Mouse (Mus musculus): Measurements from ENCODE around the gene Zfp639.
A peak's percentile ranks its signal among the peaks of the same experiment; 100 is the strongest.

Gene Zfp639

DNA sequence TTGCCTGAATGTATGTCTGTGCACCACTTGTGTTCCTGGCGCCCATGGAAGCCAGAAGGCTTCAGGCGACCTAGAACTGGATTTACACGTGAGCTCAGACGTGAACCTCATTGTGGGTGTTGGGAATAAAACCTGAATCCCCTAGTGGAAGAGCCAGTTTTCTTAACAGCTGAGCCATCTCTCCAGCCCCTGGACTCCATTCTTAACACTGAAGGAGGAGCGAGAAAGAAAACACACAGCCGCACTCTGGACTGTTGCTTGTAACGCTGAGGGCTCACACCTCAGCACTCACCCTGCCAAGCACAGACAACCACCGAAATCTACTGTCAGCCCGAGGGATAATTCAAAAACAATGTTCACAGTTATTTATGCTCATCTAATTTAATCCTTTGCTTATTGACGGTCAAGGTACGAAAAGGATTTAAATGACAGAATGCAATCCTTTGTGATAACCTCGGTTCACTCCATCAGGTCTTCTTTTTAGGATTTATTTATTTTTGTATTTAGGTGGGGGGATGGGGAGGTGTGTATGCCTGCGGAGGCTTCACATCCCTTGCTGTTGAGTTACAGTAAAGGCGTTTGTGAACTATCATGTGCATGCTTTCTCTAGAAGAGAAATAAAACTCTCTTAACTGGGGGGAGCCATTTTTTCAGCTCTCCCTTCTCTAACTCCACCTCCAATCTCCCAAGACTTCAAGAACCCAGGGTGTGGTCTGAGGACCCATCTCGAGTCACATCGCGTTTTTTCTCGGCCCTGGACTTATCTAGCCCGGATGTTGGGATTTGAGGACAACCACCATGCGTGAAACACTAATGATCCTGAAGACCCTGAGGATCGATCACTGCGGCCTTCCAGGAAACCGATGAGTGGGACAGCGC, at the start of gene Zfp639:
Zfp639 (plus strand) TSS at position 764 of the 879 bp plus-strand sequence.
- peak in 1 of 2 experiments; percentile 20 for DNase-seq

DNA sequence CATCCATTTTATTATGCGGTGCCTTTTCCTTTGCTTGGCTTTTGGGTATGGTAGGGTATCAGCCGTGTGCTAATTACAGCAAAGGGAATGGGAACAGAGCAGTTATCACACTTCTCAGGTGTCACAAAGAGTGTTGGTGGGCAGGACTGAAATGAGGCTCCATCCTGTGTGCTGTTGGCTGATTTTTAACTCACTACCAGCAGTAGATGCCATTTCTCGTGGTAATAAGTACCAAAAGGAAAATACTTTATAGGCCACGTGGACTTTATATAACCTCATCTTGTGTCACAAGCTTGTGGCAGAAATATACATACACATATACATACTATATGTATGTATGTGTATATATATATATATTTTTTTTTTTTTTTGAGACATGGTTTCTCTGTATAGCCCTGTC, 42.7 kb upstream of the Zfp639 start:
- DNase-seq: no peak

DNA sequence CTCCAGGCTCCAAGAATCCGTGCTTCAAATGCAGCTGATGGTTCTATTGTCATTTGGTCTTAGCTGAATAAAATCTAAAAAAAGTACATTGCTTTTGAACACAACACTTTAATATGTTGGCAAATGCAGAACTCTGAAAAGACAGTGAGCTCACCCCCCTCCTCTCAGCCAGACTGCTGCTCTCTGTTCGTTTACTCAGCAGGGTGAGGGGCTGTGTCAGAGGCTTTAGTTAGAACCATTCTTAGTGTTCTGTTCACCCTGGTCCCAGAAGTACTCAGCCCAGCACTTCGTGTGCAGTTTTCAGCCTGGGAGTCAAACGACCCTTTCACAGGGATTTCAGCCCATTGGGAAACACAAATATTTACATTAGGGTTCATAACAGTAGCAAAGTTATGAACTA, 41.6 kb upstream of the Zfp639 start:
- no peak for DNase-seq

DNA sequence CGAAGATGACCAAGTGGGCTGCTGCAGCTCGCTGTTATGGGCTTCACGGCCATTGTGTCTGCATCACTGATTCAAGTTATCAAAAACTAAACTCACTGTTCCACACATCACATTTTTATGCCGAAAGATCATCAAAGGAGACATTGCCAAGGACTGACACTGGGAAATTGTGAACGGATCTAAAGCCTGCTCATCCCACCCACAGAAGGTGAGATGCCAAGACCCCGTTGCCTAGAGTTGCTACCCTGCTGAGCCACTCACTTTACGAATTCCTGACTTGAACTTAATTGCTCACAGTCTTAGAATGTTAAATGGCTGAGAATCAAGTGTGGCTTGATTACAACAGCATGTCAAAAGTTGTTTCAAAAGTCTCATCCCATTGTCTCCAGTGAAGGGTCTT, 39.6 kb upstream of the Zfp639 start:
- DNase-seq: no peak

DNA sequence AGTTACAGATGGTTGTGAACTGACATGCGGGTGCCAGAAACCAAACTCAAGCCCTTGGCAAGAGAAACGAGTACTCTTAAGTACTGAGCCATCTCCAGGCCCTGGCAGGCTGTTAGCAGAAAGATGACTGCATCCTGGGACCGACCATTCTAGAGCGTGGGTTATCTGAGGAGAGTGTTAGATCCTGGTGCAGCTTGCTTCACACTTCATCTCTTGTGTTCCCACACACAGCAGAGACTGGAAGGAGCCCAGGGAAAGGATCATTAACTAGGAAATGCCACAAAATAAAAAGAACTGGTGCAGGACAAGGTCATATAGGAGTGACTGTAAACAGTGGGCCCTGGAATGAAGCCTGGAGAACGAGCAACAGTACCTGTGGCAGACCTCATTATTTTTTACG, 39.0 kb upstream of the Zfp639 start:
- DNase-seq: peak in 1 of 2 experiments; percentile 34

DNA sequence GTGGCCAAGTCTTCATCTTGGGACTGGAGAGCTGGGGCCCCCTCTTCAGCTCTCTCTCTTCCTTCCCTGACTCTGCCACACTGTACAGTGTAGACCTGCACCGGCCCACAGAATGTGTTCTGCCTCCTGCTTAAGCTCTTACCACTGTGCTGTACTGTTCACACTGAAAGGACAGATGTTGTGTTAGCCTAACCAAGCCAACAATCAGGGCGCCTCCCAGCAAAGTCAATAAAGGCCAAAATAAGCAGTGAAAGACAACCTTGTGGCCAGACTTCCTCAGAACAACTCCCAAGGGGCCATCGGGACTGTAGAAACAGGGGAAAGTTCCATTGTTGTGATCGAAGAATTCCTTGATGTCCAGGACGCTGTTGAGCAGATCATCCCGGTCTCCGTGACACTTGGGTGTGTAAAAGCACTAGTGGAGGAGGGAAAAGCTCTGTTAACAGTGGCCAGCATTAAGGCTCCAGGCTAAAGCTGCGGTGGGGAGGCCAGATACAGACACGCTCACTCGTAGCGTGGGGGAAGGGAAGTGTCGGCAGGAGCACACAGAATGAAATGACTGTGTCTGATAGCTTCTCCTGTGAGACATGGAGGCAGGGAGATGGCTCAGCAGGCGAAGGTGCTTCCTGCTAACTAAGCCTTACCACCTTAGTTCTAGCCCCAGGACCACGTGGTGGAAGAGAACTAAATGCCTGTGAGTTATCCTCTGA, 37.7 kb upstream of the Zfp639 start:
- DNase-seq: peak; percentile 32 to 51

DNA sequence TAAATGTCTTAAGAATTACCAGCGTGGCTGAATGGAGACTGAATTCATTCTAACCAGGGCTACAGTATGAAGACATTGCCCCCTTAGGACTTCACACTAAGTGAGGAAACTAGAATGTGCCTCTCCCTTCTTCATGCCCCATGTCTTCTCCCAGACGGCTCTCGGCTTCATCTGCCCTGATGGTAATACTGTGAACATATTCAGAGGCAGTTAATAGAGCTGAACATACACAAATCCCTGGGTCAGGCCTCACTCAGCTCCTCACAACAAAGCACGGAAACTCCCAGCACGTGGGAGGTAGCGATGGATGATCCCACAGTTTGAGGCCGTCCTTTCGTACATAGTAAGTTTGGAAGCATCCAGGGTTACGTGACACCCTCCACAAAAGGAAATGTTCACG, 36.9 kb upstream of the Zfp639 start:
- peak in 1 of 2 experiments; percentile 43 for DNase-seq

DNA sequence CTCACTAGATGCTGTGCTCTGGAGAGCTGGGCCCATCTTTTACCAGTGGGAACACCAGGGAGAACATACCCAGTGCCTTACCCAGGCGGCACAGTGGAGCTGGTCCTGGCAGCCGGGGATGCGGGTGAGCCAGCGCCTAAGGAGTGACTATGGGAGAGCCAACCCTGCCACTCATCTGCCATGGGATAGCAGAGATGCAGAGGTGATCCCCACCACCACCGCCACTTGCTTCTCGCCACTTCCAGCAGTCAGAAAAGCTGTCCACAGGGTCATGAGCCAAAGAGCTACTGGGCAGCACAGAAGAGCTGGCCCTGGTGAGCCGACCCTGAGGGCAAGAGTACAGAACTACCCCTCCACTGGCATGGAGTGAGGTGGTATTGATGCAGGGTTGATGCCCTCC, 30.1 kb upstream of the Zfp639 start:
- DNase-seq: no peak

DNA sequence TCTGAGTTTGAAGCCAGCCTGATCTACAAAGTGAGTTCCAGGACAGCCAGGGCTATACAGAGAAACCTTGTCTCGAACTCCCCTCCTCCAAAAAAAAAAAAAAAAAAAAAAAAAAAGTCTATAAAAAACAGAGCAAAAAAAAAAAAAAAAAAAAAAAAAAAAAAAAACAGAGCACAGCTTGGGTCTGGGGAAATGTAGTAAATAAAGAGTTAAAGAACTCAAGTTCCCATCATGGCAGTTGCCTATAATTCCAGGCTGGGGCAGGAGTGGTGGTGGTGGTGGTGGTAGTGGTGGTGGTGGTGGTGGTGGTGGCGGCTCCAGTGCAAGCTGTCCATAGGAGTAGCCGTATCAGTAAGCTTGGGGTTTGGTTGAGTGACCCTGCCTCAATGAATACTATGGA, 27.0 kb upstream of the Zfp639 start:
- no peak for DNase-seq

DNA sequence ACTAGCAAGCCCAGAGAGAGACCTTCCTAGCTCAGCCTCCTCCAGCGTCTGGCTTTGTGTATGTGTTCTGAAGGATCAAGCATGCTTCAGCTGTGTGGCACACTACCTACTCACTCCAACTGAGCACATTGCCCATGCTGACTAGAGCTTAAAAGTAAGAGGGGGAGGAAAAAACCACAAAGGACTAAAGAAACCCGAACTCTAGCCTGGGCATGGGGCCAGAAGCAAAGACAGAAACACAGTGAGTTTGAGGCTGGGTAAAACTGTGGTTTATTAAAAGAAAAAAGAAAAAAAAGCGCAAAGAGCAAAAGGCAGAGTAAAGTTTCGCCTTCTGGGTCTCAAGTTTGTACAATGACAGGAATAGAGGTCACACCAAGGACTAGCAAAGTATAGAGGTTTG, 23.5 kb upstream of the Zfp639 start:
- DNase-seq: no peak

DNA sequence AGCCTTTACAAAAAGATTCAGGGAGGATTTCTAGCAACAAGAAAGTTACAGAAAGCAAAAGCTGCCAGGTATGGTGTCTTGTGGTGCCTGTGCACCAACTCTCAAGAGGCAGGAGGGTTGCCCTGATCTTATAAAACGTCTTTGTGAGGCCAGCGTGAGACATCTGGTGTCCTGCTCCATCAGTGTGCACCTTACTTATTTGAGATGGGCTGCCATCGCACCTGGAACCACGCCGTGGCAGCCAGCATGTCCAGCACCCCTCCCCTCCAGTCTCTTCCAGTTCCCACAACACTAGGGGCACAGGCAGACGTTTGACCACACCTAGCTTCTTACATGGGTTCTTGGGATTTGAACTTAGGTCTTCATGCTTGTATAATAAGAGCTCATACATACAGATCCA, 21.9 kb upstream of the Zfp639 start:
- DNase-seq: no peak

DNA sequence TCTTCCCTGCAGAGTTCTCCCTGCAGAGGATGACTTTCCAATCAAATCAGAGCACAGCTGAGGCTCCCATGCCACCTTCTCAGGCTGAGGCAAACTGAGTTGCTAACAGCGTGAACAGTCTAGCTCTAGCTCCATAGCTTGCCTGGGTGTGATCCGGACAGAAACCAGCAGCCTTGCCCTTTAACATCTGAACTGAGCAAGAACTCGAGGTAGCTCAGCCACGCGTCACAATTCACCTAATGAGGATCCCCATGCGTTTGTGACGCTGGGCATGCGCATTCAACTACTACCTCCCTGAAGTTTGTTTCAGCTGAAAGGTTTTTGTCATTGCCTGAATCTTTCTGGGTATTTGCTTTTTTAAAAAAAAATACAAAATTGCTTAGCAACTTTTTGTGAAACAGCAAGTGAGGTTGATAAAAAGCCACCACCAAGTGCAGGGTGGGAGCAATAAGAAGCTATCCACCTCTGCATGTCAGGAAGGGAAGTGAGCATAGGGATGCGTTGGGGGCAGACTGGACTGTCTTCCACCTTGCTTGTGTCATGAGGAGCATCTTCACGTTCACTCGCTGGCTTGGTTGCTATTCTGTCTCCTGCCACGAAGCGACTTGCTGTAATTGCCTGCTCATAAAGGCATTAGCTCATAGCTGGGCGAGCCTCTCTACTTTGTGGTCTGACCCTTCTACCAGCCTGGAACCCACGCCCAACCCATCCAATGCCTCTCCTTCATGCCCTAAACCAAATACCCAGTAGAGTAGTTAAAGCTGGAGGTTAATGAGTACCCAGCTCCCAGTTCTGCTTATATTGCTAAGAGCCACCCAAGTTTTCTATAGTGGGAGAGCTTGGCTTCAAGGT, 19.8 kb upstream of the Zfp639 start:
- no peak for DNase-seq

DNA sequence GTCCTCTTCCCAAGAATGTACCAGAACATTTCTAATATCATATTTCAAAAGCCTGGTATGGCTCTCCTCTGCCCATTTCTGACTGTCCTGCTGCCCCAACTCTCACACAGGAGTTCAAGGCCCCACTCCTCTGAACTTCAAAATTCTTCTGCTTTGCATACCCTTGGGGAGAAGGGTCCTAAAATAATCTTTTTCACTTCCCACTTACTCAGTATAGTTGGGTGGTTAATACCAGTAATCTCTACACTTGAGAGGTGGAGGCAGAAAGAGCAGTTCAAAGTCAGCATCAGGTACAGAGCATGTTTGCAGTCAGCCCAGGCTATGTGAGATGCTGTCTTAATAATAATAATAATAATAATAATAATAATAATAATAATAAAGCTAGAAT, 19.1 kb upstream of the Zfp639 start:
- DNase-seq: no peak

DNA sequence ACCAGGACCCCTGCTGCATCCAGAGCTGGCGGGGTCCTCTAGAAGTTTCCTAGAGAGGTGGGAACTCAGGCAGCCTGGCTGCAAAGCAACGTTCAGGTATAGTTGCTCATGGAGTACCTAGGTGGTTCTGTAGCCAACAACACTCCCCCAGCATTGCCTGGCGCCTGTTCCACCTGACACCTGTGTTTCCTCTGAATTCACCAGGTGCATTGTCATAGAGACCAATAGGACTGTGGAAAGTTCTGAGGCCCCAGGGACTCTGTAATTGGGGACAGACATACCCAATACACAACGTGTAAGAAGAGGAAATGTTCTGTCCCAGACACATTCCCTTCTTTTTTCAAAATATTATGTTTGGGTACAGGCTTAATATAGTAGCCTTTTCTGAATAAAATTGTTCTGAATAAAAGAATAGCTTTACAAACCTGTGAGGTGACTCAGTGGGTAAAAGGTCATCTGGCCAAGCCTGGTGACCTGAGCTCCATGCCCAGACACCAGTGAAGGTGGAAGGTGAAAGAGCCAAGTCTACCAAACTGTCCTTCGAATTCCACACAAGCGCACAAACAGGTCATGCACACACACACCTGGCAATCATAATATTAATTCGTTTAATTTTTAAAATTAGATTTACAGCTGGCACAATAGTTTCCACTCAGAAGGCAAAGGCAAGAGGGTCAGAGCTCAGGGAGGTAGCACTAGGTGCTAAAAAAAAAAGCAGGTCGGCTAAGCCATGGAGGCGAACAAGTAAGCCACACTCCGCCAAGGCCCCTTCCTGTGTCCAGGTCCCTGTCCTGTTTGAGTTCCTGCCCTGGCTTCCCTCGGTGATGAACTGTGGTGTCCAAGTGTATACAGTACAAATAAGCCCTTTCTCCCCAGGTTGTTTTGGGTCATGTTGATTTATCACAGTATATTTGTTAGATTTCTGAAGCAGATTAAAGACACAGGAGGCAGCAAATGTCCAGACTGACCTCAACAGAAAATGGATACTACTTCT, 17.7 kb upstream of the Zfp639 start, which contains the start of gene Kcnmb3:
Kcnmb3 (minus strand) TSS at position 135 of the 994 bp plus-strand sequence.
- DNase-seq: no peak

DNA sequence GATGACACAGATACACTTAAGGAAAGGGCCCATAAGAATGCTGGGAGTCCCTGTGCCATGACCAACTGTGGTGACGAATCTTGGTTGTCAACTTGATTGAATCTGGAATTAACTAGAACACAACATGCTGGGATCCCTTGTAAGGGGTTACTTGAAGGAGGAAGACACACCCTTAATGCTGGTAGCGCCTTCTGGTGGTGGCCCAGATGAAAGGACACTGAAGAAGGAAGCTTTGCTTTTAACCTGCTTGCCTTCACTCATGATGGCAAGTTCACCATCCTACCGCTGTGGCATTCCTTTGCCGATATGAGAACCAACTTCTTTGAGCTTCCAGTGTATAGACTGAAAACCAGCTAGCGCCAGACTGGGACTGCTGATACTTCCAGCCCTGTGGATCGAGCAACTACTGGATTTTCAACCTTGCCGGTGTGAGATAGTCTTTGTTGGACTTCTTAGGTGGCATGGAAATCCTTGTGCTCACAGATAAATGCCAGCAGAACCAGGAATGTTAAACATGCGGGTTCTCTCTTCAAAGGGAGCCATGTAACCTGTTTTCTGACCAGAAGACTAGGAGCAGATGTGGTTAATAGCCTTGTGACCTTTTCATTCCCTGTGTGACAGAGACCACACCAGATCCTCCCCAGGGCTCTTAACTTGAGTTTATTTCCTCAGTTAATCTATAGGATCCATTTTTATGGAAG, 15.5 kb upstream of the Zfp639 start:
- DNase-seq: peak; percentile 41 to 44

DNA sequence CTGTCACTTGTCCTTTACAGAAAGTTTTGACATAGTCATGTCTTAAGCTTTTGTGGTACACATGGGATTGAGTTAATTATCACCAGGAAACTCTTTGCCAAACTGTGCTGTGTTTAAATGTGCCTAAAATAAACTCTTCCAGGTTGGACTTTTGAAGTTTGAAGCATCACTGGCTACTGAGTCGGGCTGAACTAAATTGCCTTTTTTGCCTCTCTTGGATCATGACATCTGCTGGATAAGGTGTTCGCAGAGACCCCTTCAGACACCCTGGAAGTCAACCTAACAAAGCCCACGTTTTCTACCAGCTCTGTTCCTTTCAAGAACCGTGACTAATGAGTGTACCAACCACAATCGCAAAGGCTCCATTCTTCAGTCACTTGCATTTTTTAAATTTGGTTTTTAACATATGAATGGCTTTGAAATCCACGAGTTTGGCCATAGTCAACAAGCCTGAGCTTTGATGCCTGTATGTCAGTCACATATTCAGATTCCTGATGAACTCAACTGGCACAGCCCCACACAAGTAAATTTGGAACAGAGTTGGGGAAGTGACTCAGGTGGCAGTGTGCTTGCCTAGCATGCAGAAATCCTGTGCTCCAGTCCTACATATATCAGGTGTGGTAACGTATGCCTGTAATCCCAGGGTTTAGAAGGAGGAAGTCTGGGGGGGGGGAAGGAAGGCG, 14.8 kb upstream of the Zfp639 start:
- DNase-seq: no peak

DNA sequence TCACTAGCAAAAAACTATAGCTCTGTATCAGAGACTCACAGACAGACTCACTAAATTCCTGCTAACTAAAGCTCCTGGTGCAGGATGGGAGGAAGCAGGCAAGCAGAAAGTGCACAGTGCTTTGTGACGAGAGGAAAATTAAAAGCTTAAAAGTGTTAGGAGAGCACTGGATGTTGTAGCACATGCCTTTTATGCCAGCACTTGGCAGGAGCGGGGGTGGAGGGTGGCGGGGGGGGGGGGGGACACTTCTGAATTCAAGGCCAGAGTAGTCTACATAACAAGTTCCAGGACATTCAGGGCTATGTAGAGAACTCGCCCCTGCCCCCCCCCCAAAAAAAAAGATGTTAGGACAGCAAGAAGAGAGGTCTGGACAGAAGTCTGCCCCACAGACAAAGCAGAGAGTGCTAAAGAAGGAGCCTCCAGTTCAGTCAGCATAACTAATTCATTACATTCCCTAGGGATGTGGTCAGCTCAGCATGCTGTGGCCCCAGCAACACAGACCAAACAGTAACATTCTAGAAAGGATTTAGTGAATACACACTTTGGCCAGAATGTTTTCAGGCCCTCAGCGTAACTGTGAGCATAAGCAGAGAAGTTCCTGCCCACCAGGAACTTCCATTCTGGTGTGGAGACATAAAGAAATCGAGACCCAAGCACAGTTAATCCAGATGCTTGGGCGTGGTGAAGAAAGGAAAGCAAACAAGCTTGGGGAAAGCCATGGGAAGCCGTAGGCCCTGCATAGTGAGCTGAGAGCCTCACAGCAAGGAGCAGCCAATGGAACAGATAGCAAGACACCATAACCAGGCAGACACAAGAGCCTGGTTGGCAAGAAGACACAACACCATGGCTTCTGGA, 14.0 kb upstream of the Zfp639 start:
- DNase-seq: no peak

DNA sequence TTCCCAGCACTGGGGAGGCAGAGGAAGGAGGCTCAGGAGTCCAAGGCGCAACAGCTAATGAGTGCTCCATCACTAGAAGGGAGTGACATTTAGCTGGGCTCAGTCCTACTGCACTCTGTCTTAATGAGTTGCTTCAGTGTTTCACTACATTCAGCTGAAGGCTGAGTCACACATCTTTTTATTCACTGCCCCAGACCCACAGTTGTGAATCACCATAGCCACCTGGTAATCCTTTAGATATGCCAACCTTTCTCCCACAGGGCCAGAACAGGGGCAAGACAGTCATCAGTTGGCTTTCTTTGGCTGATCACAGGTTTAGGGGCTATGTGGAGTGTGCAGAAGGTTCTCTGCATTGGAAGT, 13.4 kb upstream of the Zfp639 start:
- DNase-seq: no peak

DNA sequence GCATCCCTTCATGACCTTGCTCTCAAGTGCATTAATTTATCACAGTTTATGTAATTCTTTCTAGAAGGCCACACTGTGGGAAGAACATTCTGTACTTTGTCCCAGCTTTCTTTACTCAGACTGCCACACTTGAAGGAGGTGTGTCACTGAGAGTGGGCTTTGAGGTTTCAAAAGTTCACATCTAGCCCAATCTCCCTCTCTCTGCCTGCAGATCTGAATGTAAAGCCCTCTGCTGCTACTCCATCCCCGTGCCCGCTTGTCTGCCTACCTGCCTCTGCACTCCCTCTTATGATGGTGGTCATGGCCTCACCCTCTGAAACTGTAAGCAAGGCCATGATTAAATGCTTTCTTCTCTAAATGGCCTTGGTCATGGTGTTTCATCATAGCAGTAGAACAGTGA, 9.7 kb upstream of the Zfp639 start:
- no peak for DNase-seq

DNA sequence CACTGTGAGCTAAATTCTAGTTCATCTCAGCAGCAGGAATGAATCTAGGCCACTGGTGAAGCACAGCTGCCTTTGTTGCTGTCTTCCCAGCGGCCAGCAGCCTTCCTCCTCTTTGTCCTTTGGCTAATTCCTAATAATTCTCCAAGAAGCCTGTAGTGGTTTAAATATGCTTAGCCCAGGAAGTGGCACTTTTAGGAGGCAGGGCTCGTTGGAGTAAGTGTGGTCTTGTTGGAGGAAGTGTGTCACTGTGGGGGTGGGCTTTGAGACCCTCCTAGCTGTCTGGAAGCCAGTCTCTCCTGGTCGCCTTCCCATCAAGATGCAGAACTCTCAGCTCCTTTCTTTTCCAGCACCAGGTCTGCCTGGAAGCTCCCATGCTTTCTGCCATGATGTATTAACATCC, 4.2 kb upstream of the Zfp639 start:
- DNase-seq: no peak
